Mouse (Mus musculus): ENCODE data around the gene Col4a2. TPM values are rescaled to one million over a fixed set of nuclear protein-coding genes. Genes with fewer than 3 reads are reported as not detected.

Gene Col4a2
- polyA plus RNA-seq, 1 experiment from 2014 or later: 56.3 TPM

- H3K4me2 ChIP-seq (replicated peaks): no peak overlapping the region
- 50% methylated on average over 7 of the region's 7 CpGs for WGBS
These were observed 80.6 kb downstream of the Col4a2 start for GRCm38 (mm10) chr8:11393161-11393560.

GRCm38 (mm10) chr8:11393607-11394006 is 81.0 kb downstream of the Col4a2 start:
- Histone ChIP-seq H3K4me3 (no peak overlapping the region), H3K27me3 (no peaks in the 10 kb centered on the region), H3K36me3 (no peaks in the 10 kb centered on the region), H3K9me3 (peaks cover 8% of the 10 kb centered on the region; the same call in 1 of the 2 replicates), H3K9ac (no peak overlapping the region), H3K27ac (peak overlapping the region; percentile 72), H3K4me1 (peaks cover 30% of the 10 kb centered on the region), H3K4me2 (replicated peaks) (no peak overlapping the region)
- ATAC-seq (ENCODE audit: low FRiP score, low read depth): peak; percentile 38; the same call in 1 of the 2 replicates
- 29% methylated on average over 8 of the region's 8 CpGs for WGBS

More at GRCm38 (mm10) chr8:11393161-11393560, 80.6 kb downstream of the Col4a2 start:
- H3K9ac ChIP-seq: no peak overlapping the region
- peaks cover 30% of the 10 kb centered on the region for H3K4me1 ChIP-seq
- peak overlapping the region; percentile 72 for H3K27ac ChIP-seq
- H3K9me3 ChIP-seq: peaks cover 8% of the 10 kb centered on the region; the same call in 1 of the 2 replicates
- no peaks in the 10 kb centered on the region for H3K27me3 ChIP-seq
- H3K4me3 ChIP-seq: no peak overlapping the region
- peak; percentile 32 for ATAC-seq (ENCODE audit: low FRiP score, low read depth)
- H3K36me3 ChIP-seq: no peaks in the 10 kb centered on the region

DNA sequence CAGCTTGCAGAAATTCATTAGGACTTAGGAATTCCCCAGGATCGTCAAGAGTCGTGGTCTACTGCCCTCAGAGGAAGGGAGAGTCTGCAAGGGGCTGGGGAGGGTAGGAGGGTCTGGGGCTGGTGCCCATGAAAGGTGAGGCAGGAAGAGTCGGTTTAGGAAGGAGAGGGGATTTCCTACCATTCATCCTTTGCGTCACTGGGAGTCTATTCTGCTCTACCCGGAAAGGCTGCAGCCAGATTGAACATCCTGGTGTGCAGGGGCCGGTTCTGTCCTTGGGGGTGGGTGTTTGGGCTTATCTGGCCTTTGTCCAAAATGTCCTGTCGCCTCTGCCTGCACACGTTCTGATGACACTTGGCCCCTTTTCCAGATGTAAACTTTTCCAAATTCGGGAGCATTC is 82.2 kb downstream of the Col4a2 start:
- 67% methylated on average over 9 of the region's 9 CpGs for WGBS
- Histone ChIP-seq H3K27ac (no peak overlapping the region), H3K4me3 (no peak overlapping the region), H3K36me3 (no peaks in the 10 kb centered on the region), H3K9ac (no peak overlapping the region), H3K9me3 (peaks cover 8% of the 10 kb centered on the region; the same call in 1 of the 2 replicates), H3K27me3 (no peaks in the 10 kb centered on the region), H3K4me2 (replicated peaks) (no peak overlapping the region), H3K4me1 (peaks cover 35% of the 10 kb centered on the region)
- no peak for ATAC-seq (ENCODE audit: low FRiP score, low read depth)

- Histone ChIP-seq H3K4me2 (replicated peaks) (no peak overlapping the region), H3K4me3 (no peak overlapping the region), H3K36me3 (no peaks in the 10 kb centered on the region), H3K27ac (no peak overlapping the region; the same call in 1 of the 2 replicates), H3K9ac (no peak overlapping the region), H3K9me3 (peaks cover 8% of the 10 kb centered on the region; the same call in 1 of the 2 replicates), H3K4me1 (peaks cover 43% of the 10 kb centered on the region), H3K27me3 (no peaks in the 10 kb centered on the region)
- no peak for ATAC-seq (ENCODE audit: low FRiP score, low read depth)
- 83% methylated on average over 10 of the region's 10 CpGs for WGBS
These were observed 83.0 kb downstream of the Col4a2 start for GRCm38 (mm10) chr8:11395601-11396000.

DNA sequence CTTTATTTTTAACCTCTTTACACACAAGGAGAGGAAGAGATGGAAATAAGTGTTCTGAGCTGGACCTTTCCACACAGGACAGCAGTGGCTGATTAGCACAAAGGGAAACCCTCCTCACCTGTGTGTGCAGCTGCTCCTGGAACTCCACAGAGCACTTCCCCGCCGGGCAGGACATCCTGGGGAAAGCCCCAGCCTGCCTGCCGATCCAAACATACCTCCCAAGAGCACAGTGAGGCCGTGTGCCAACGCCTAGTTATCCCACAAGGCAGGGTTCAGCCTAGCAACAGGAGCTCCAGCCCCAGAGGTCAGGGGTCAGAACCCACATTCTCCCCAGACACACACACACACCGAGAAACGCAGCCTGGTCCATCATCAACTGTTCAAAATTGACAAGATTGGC is 83.5 kb downstream of the Col4a2 start:
- Histone ChIP-seq H3K4me2 (replicated peaks) (no peak overlapping the region), H3K36me3 (peaks cover 2% of the 10 kb centered on the region; the same call in 1 of the 2 replicates), H3K27ac (no peak overlapping the region), H3K27me3 (no peaks in the 10 kb centered on the region), H3K9ac (no peak overlapping the region), H3K4me1 (peaks cover 48% of the 10 kb centered on the region), H3K4me3 (no peak overlapping the region), H3K9me3 (peaks cover 8% of the 10 kb centered on the region; the same call in 1 of the 2 replicates)
- WGBS: 74% methylated on average over 7 of the region's 7 CpGs
- ATAC-seq (ENCODE audit: low FRiP score, low read depth): no peak

GRCm38 (mm10) chr8:11397126-11397525 is 84.5 kb downstream of the Col4a2 start:
- H3K36me3 ChIP-seq: peaks cover 12% of the 10 kb centered on the region; the same call in 1 of the 2 replicates
- H3K9ac ChIP-seq: no peak overlapping the region
- ATAC-seq (ENCODE audit: low FRiP score, low read depth): no peak
- peaks cover 52% of the 10 kb centered on the region for H3K4me1 ChIP-seq
- WGBS: 84% methylated on average over 9 of the region's 9 CpGs
- H3K27ac ChIP-seq: no peak overlapping the region
- H3K9me3 ChIP-seq: 0 out of 2 replicates have a peak, but pooled peaks cover under 1% of the 10 kb centered on the region
- H3K4me3 ChIP-seq: no peak overlapping the region
- H3K4me2 ChIP-seq (replicated peaks): no peak overlapping the region
- no peaks in the 10 kb centered on the region for H3K27me3 ChIP-seq

DNA sequence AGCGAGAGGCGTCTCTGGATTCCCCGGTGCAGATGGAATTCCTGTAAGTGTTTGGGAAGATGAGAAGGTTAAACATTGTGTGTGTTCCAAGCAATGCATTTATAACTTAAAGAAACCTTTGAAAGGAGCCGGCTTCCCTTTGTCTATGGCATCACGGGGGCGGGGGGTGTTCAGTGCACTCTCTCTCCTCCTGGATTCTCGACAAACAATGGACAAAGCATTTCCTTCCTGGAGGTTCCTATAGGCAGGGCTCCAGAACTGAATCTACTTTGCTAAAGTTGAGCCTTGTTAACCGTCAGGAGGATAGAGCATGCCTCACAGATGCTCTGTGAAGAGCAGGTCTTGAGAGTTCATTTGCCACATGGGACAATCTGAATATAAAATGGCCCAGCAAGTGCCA is 87.1 kb downstream of the Col4a2 start:
- no peaks in the 10 kb centered on the region for H3K27me3 ChIP-seq
- H3K9me3 ChIP-seq: no peaks in the 10 kb centered on the region
- peaks cover 34% of the 10 kb centered on the region for H3K4me1 ChIP-seq
- no peak overlapping the region for H3K4me3 ChIP-seq
- peak overlapping the region; percentile 22; the same call in 1 of the 2 replicates for H3K27ac ChIP-seq
- H3K9ac ChIP-seq: no peak overlapping the region
- H3K4me2 ChIP-seq (replicated peaks): no peak overlapping the region
- peaks cover 35% of the 10 kb centered on the region for H3K36me3 ChIP-seq
- ATAC-seq (ENCODE audit: low FRiP score, low read depth): no peak
- 64% methylated on average over 8 of the region's 8 CpGs for WGBS

- WGBS: 42% methylated on average over 8 of the region's 8 CpGs
- Histone ChIP-seq H3K9me3 (no peaks in the 10 kb centered on the region), H3K9ac (no peak overlapping the region), H3K4me1 (peaks cover 31% of the 10 kb centered on the region), H3K4me2 (replicated peaks) (0 out of 2 replicates have a peak overlapping the region, but pooled peaks have one; percentile 4), H3K27ac (peak overlapping the region; percentile 17; the same call in 1 of the 2 replicates), H3K4me3 (no peak overlapping the region), H3K36me3 (peaks cover 36% of the 10 kb centered on the region), H3K27me3 (no peaks in the 10 kb centered on the region)
- no peak; the same call in 1 of the 2 replicates for ATAC-seq (ENCODE audit: low FRiP score, low read depth)
These were observed 87.6 kb downstream of the Col4a2 start for GRCm38 (mm10) chr8:11400244-11400643.

GRCm38 (mm10) chr8:11401183-11401582 is 88.6 kb downstream of the Col4a2 start:
- Histone ChIP-seq H3K4me1 (peaks cover 32% of the 10 kb centered on the region), H3K36me3 (peaks cover 36% of the 10 kb centered on the region), H3K4me2 (replicated peaks) (no peak overlapping the region), H3K27me3 (no peaks in the 10 kb centered on the region), H3K4me3 (no peak overlapping the region), H3K27ac (no peak overlapping the region), H3K9me3 (no peaks in the 10 kb centered on the region), H3K9ac (no peak overlapping the region)
- ATAC-seq (ENCODE audit: low FRiP score, low read depth): no peak
- WGBS: 93% methylated on average over 5 of the region's 5 CpGs

- Histone ChIP-seq H3K4me2 (replicated peaks) (no peak overlapping the region), H3K9me3 (no peaks in the 10 kb centered on the region), H3K27me3 (no peaks in the 10 kb centered on the region), H3K4me3 (no peak overlapping the region), H3K27ac (no peak overlapping the region), H3K9ac (no peak overlapping the region), H3K4me1 (peaks cover 37% of the 10 kb centered on the region), H3K36me3 (peaks cover 41% of the 10 kb centered on the region)
- ATAC-seq (ENCODE audit: low FRiP score, low read depth): no peak
- 91% methylated on average over 4 of the region's 4 CpGs for WGBS
These were observed 89.6 kb downstream of the Col4a2 start for GRCm38 (mm10) chr8:11402220-11402619.

DNA sequence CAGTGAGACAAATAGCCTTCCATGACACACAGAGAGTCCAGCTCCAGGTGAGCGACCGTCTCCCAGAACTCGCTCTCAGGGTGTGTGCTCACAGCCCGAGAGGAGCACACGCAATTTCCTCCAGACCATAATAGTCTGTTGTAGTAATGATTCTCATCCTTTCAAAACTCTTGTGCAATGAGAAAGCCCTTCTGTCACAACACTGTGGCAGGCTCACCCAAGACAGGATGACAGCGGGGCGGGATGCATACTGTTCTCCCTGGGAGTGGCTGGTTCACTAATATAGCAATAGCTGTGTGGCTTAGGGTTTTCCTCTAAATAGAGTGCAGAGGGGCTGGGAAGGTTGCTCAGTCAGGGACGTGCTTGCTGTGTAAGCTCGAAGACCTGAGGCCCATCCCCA is 91.2 kb downstream of the Col4a2 start:
- no peak for ATAC-seq (ENCODE audit: low FRiP score, low read depth)
- Histone ChIP-seq H3K9me3 (no peaks in the 10 kb centered on the region), H3K27ac (no peak overlapping the region), H3K4me1 (peaks cover 37% of the 10 kb centered on the region), H3K4me2 (replicated peaks) (no peak overlapping the region), H3K9ac (no peak overlapping the region), H3K27me3 (no peaks in the 10 kb centered on the region), H3K4me3 (no peak overlapping the region), H3K36me3 (peaks cover 55% of the 10 kb centered on the region)
- 94% methylated on average over 9 of the region's 9 CpGs for WGBS

DNA sequence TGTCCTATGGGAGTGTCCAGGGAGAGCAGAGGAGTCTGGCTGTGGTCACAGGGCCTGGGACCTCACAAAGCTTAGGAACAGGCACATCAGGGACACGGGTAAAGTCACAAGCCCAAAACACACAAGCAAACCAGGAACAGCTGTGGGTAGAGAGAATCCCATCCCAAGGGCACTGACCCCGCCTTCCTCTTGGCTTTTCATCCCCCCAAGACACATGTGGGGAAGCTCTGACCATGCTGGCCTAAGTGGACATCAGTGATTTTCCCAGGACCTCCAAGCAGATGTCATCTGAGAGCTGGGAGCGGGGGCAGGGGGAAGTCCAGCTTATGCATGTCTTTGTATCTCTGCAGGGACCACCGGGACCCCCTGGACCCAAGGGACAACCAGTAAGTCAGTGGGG is 92.0 kb downstream of the Col4a2 start:
- no peaks in the 10 kb centered on the region for H3K27me3 ChIP-seq
- no peak for ATAC-seq (ENCODE audit: low FRiP score, low read depth)
- H3K9me3 ChIP-seq: no peaks in the 10 kb centered on the region
- H3K4me1 ChIP-seq: peaks cover 33% of the 10 kb centered on the region
- no peak overlapping the region for H3K4me2 ChIP-seq (replicated peaks)
- WGBS: 61% methylated on average over 4 of the region's 4 CpGs
- H3K36me3 ChIP-seq: peaks cover 63% of the 10 kb centered on the region
- no peak overlapping the region for H3K27ac ChIP-seq
- no peak overlapping the region for H3K9ac ChIP-seq
- H3K4me3 ChIP-seq: no peak overlapping the region
